Mouse (Mus musculus): ENCODE results near the gene Nek2. TPM values are rescaled to one million over a fixed set of nuclear protein-coding genes. Genes with fewer than 3 reads are reported as not detected.

The Nek2 gene
- total RNA-seq, 2 experiments from 2014 or later: 0.53 to 0.62 TPM

- DNase-seq (ENCODE audit: low spot score): no peak
Observed at GRCm38 (mm10) chr1:191856886-191857651, 35.8 kb downstream of the Nek2 start.

GRCm38 (mm10) chr1:191858136-191858535, 36.9 kb downstream of the Nek2 start:
- DNase-seq (ENCODE audit: low spot score): no peak

- DNase-seq (ENCODE audit: low spot score): no peak
Observed at GRCm38 (mm10) chr1:191859847-191860246, 38.6 kb downstream of the Nek2 start.

- DNase-seq (ENCODE audit: low spot score): no peak
Observed at GRCm38 (mm10) chr1:191861247-191861646, 40.0 kb downstream of the Nek2 start.

GRCm38 (mm10) chr1:191863833-191864550, 42.7 kb downstream of the Nek2 start:
- DNase-seq (ENCODE audit: low spot score): no peak

GRCm38 (mm10) chr1:191864551-191865027, 43.3 kb downstream of the Nek2 start:
- no peak for DNase-seq (ENCODE audit: low spot score)

GRCm38 (mm10) chr1:191872076-191872710, 50.9 kb downstream of the Nek2 start:
- DNase-seq (ENCODE audit: low spot score): no peak

GRCm38 (mm10) chr1:191875006-191875405, 53.8 kb downstream of the Nek2 start:
- no peak for DNase-seq (ENCODE audit: low spot score)

GRCm38 (mm10) chr1:191875683-191876305, 54.5 kb downstream of the Nek2 start:
- no peak for DNase-seq (ENCODE audit: low spot score)

- no peak for DNase-seq (ENCODE audit: low spot score)
Observed at GRCm38 (mm10) chr1:191877681-191878080, 56.4 kb downstream of the Nek2 start.

- no peak for DNase-seq (ENCODE audit: low spot score)
Observed at GRCm38 (mm10) chr1:191878518-191878921, 57.3 kb downstream of the Nek2 start.

GRCm38 (mm10) chr1:191880247-191880646, 59.0 kb downstream of the Nek2 start:
- DNase-seq (ENCODE audit: low spot score): no peak

GRCm38 (mm10) chr1:191880921-191881609, 59.8 kb downstream of the Nek2 start:
- DNase-seq (ENCODE audit: low spot score): no peak

- DNase-seq (ENCODE audit: low spot score): no peak
Observed at GRCm38 (mm10) chr1:191881663-191882062, 60.4 kb downstream of the Nek2 start.

Other genes starting within 250 kb of the Nek2 start
- gene Dtl, start 245.9 kb upstream of the Nek2 start, total RNA-seq (2021): under 1 TPM in 1 of 2 experiments, not detected in 1; 0.12 TPM
- gene Ints7, start 245.8 kb upstream of the Nek2 start, total RNA-seq (2021): 1 to 10 TPM; 5.6 to 6.5 TPM
- 10 to 100 TPM; 22.0 to 33.1 TPM for gene Lpgat1, start 103.6 kb upstream of the Nek2 start, total RNA-seq (2021)
- 1 to 10 TPM; 5.6 to 8.2 TPM for gene Slc30a1, start 85.3 kb downstream of the Nek2 start, total RNA-seq (2021)
- not detected for gene Rd3, start 155.9 kb downstream of the Nek2 start, total RNA-seq (2021)

Measured in gastrocnemius, adult 18-20 months (tissue).